Mouse (Mus musculus): ENCODE results near the gene Gpx7. TPM values are rescaled to one million over a fixed set of nuclear protein-coding genes. Genes with fewer than 3 reads are reported as not detected.
A peak's percentile ranks its signal among the peaks of the same experiment; 100 is the strongest.

Gene Gpx7
- polyA plus RNA-seq, 1 experiment from 2014 or later, result 40.1 TPM

GRCm38 (mm10) chr4:108427719-108428340, 21.1 kb upstream of the Gpx7 start:
- DNase-seq (ENCODE audit: low spot score), result no peak
- H3K4me3 ChIP-seq, result no peak overlapping the region

GRCm38 (mm10) chr4:108424587-108424986, 17.8 kb upstream of the Gpx7 start:
- Histone ChIP-seq H3K4me3 (no peak overlapping the region), H3K4me1 (peaks cover 12% of the 10 kb centered on the region; the same call in 1 of the 2 replicates), H3K36me3 (replicated peaks) (no peaks in the 10 kb centered on the region), H3K9me3 (no peaks in the 10 kb centered on the region), H3K27me3 (replicated peaks; ENCODE audit: low read depth, poor library complexity, severe bottlenecking) (no peaks in the 10 kb centered on the region), H3K27ac (replicated peaks) (no peak overlapping the region)
- WGBS, result 87% methylated on average over 2 of the region's 2 CpGs
- no peak for DNase-seq (ENCODE audit: low spot score)

More at GRCm38 (mm10) chr4:108427719-108428340, 21.1 kb upstream of the Gpx7 start:
- H3K36me3 ChIP-seq (replicated peaks), result no peaks in the 10 kb centered on the region
- no peaks in the 10 kb centered on the region for H3K27me3 ChIP-seq (replicated peaks; ENCODE audit: low read depth, poor library complexity, severe bottlenecking)
- H3K9me3 ChIP-seq, result no peaks in the 10 kb centered on the region
- WGBS, result 83% methylated on average over 11 of the region's 11 CpGs
- H3K27ac ChIP-seq (replicated peaks), result no peak overlapping the region
- H3K4me1 ChIP-seq, result peaks cover 39% of the 10 kb centered on the region

- WGBS, result 31% methylated on average over 8 of the region's 8 CpGs
- DNase-seq (ENCODE audit: low spot score), result peak; percentile 59
- peak overlapping the region; percentile 92 for H3K27ac ChIP-seq (replicated peaks)
- no peaks in the 10 kb centered on the region for H3K27me3 ChIP-seq (replicated peaks; ENCODE audit: low read depth, poor library complexity, severe bottlenecking)
- peaks cover 8% of the 10 kb centered on the region; the same call in 1 of the 2 replicates for H3K36me3 ChIP-seq (replicated peaks)
- H3K4me1 ChIP-seq, result peaks cover 40% of the 10 kb centered on the region
- no peak overlapping the region for H3K4me3 ChIP-seq
- H3K9me3 ChIP-seq, result no peaks in the 10 kb centered on the region
Measured at GRCm38 (mm10) chr4:108407621-108408020, 860 bp upstream of the Gpx7 start.

- Histone ChIP-seq H3K9me3 (no peaks in the 10 kb centered on the region), H3K27ac (replicated peaks) (peak overlapping the region; percentile 92), H3K4me1 (peaks cover 40% of the 10 kb centered on the region), H3K27me3 (replicated peaks; ENCODE audit: low read depth, poor library complexity, severe bottlenecking) (no peaks in the 10 kb centered on the region), H3K4me3 (peak overlapping the region; percentile 57), H3K36me3 (replicated peaks) (peaks cover 19% of the 10 kb centered on the region; the same call in 1 of the 2 replicates)
- DNase-seq (ENCODE audit: low spot score), result peak; percentile 68
- 2% methylated on average over 52 of the region's 52 CpGs for WGBS
Measured at GRCm38 (mm10) chr4:108406138-108406860, 462 bp downstream of the Gpx7 start.

- peak overlapping the region; percentile 57 for H3K4me3 ChIP-seq
- H3K4me1 ChIP-seq, result peaks cover 40% of the 10 kb centered on the region
- DNase-seq (ENCODE audit: low spot score), result no peak
- H3K9me3 ChIP-seq, result no peaks in the 10 kb centered on the region
- H3K27ac ChIP-seq (replicated peaks), result peak overlapping the region; percentile 92
- WGBS, result 66% methylated on average over 3 of the region's 3 CpGs
- H3K36me3 ChIP-seq (replicated peaks), result peaks cover 24% of the 10 kb centered on the region
- H3K27me3 ChIP-seq (replicated peaks; ENCODE audit: low read depth, poor library complexity, severe bottlenecking), result no peaks in the 10 kb centered on the region
Measured at GRCm38 (mm10) chr4:108405766-108406137, 1.0 kb downstream of the Gpx7 start.

GRCm38 (mm10) chr4:108403861-108404635, 2.7 kb downstream of the Gpx7 start:
- H3K4me1 ChIP-seq, result peaks cover 40% of the 10 kb centered on the region
- no peaks in the 10 kb centered on the region for H3K27me3 ChIP-seq (replicated peaks; ENCODE audit: low read depth, poor library complexity, severe bottlenecking)
- DNase-seq (ENCODE audit: low spot score), result no peak
- H3K9me3 ChIP-seq, result no peaks in the 10 kb centered on the region
- H3K27ac ChIP-seq (replicated peaks), result no peak overlapping the region
- WGBS, result 88% methylated on average over 8 of the region's 8 CpGs
- H3K36me3 ChIP-seq (replicated peaks), result peaks cover 38% of the 10 kb centered on the region
- H3K4me3 ChIP-seq, result no peak overlapping the region

GRCm38 (mm10) chr4:108400395-108400794, 6.4 kb downstream of the Gpx7 start:
- WGBS, result 90% methylated on average over 10 of the region's 10 CpGs
- Histone ChIP-seq H3K36me3 (replicated peaks) (peaks cover 38% of the 10 kb centered on the region), H3K4me3 (no peak overlapping the region), H3K4me1 (peaks cover 10% of the 10 kb centered on the region; the same call in 1 of the 2 replicates), H3K27ac (replicated peaks) (no peak overlapping the region), H3K27me3 (replicated peaks; ENCODE audit: low read depth, poor library complexity, severe bottlenecking) (no peaks in the 10 kb centered on the region), H3K9me3 (no peaks in the 10 kb centered on the region)
- DNase-seq (ENCODE audit: low spot score), result no peak

- Histone ChIP-seq H3K4me3 (no peak overlapping the region), H3K4me1 (no peaks in the 10 kb centered on the region), H3K27ac (replicated peaks) (no peak overlapping the region), H3K27me3 (replicated peaks; ENCODE audit: low read depth, poor library complexity, severe bottlenecking) (no peaks in the 10 kb centered on the region), H3K36me3 (replicated peaks) (no peaks in the 10 kb centered on the region), H3K9me3 (no peaks in the 10 kb centered on the region)
- no peak for DNase-seq (ENCODE audit: low spot score)
Measured at GRCm38 (mm10) chr4:108394236-108394635, 12.5 kb downstream of the Gpx7 start.

- no peaks in the 10 kb centered on the region for H3K36me3 ChIP-seq (replicated peaks)
- peaks cover 16% of the 10 kb centered on the region for H3K4me1 ChIP-seq
- H3K9me3 ChIP-seq, result no peaks in the 10 kb centered on the region
- H3K4me3 ChIP-seq, result no peak overlapping the region
- DNase-seq (ENCODE audit: low spot score), result no peak
- H3K27me3 ChIP-seq (replicated peaks; ENCODE audit: low read depth, poor library complexity, severe bottlenecking), result no peaks in the 10 kb centered on the region
- no peak overlapping the region for H3K27ac ChIP-seq (replicated peaks)
- WGBS, result 76% methylated on average over 2 of the region's 2 CpGs
Measured at GRCm38 (mm10) chr4:108392558-108392957, 14.2 kb downstream of the Gpx7 start.

GRCm38 (mm10) chr4:108391124-108391523, 15.6 kb downstream of the Gpx7 start:
- Histone ChIP-seq H3K4me1 (peaks cover 26% of the 10 kb centered on the region), H3K36me3 (replicated peaks) (no peaks in the 10 kb centered on the region), H3K27ac (replicated peaks) (no peak overlapping the region), H3K4me3 (no peak overlapping the region), H3K27me3 (replicated peaks; ENCODE audit: low read depth, poor library complexity, severe bottlenecking) (no peaks in the 10 kb centered on the region), H3K9me3 (no peaks in the 10 kb centered on the region)
- 84% methylated on average over 5 of the region's 5 CpGs for WGBS
- DNase-seq (ENCODE audit: low spot score), result no peak

GRCm38 (mm10) chr4:108388741-108389140, 18.0 kb downstream of the Gpx7 start:
- Histone ChIP-seq H3K4me1 (peaks cover 34% of the 10 kb centered on the region), H3K36me3 (replicated peaks) (no peaks in the 10 kb centered on the region), H3K27me3 (replicated peaks; ENCODE audit: low read depth, poor library complexity, severe bottlenecking) (peaks cover 14% of the 10 kb centered on the region), H3K9me3 (no peaks in the 10 kb centered on the region), H3K4me3 (no peak overlapping the region), H3K27ac (replicated peaks) (peak overlapping the region; percentile 92)
- DNase-seq (ENCODE audit: low spot score), result no peak
- 67% methylated on average over 3 of the region's 3 CpGs for WGBS

- H3K4me1 ChIP-seq, result peaks cover 44% of the 10 kb centered on the region
- peak overlapping the region; percentile 47 for H3K4me3 ChIP-seq
- peak; percentile 83 for DNase-seq (ENCODE audit: low spot score)
- peak overlapping the region; percentile 92 for H3K27ac ChIP-seq (replicated peaks)
- no peaks in the 10 kb centered on the region for H3K9me3 ChIP-seq
- no peaks in the 10 kb centered on the region for H3K36me3 ChIP-seq (replicated peaks)
- WGBS, result 4% methylated on average over 18 of the region's 18 CpGs
- H3K27me3 ChIP-seq (replicated peaks; ENCODE audit: low read depth, poor library complexity, severe bottlenecking), result peaks cover 24% of the 10 kb centered on the region
Measured at GRCm38 (mm10) chr4:108387681-108388253, 19.0 kb downstream of the Gpx7 start.
